Mouse (Mus musculus) adrenal gland, adult 18-20 months (tissue): ENCODE results near the gene Parp12. TPM values are rescaled to one million over a fixed set of nuclear protein-coding genes. Genes with fewer than 3 reads are reported as not detected.

Source experiments
- DNase-seq, 2 experiments: peaks; one replicate each; pipeline ENCODE4 v3.0.0; 2021 to 2022; ENCODE audit warnings: low spot score in 2 of 2
- total RNA-seq, 2 experiments: library from RNA; stranded (reverse); gene quantifications; 1 replicate in 1 of 2; 2 replicates in 1 of 2; pipeline ENCODE4 v1.2.3; 2021

Gene Parp12
- total RNA-seq, 2 experiments from 2014 or later = 14.4 to 16.1 TPM

- DNase-seq = no peak
Observed at GRCm38 (mm10) chr6:39058936-39059335, 59.2 kb downstream of the Parp12 start.

- no peak for DNase-seq
Observed at GRCm38 (mm10) chr6:39058389-39058788, 59.8 kb downstream of the Parp12 start.

- DNase-seq = no peak
Observed at GRCm38 (mm10) chr6:39057161-39057560, 61.0 kb downstream of the Parp12 start.

GRCm38 (mm10) chr6:39055831-39056261 is 62.3 kb downstream of the Parp12 start:
- DNase-seq = no peak

GRCm38 (mm10) chr6:39054878-39055508 is 63.2 kb downstream of the Parp12 start:
- DNase-seq = no peak

- DNase-seq = no peak
Observed at GRCm38 (mm10) chr6:39054206-39054864, 63.8 kb downstream of the Parp12 start.

- DNase-seq = no peak
Observed at GRCm38 (mm10) chr6:39052636-39053035, 65.5 kb downstream of the Parp12 start.

GRCm38 (mm10) chr6:39051799-39052556 is 66.2 kb downstream of the Parp12 start:
- DNase-seq = peak in 1 of 2 experiments; percentile 31

- no peak for DNase-seq
Observed at GRCm38 (mm10) chr6:39050836-39051235, 67.3 kb downstream of the Parp12 start.

- no peak for DNase-seq
Observed at GRCm38 (mm10) chr6:39049141-39049540, 69.0 kb downstream of the Parp12 start.

- DNase-seq = no peak
Observed at GRCm38 (mm10) chr6:39040451-39040850, 77.7 kb downstream of the Parp12 start.

Other genes with a start within 250 kb of the Parp12 start
- gene Tbxas1, start 242.9 kb downstream of the Parp12 start, total RNA-seq = 1 to 10 TPM; 6.4 to 6.6 TPM
- 100 to 1,000 TPM; 102 to 135 TPM for gene Hipk2, start 242.2 kb downstream of the Parp12 start, total RNA-seq
- 10 to 100 TPM; 11.6 to 12.9 TPM for gene Kdm7a, start 88.4 kb upstream of the Parp12 start, total RNA-seq